Mouse (Mus musculus) monocyte, adult 2 months (primary cell): ENCODE data around the gene Endod1.

Source experiments
- DNase-seq, 2 experiments: peaks; one replicate each; pipeline ENCODE4 v3.0.0; 2022; ENCODE audit warnings: low spot score in 2 of 2, low read depth in 1 of 2

Gene Endod1

GRCm38 (mm10) chr9:14381353-14382055 lies at the start of gene Endod1:
Gene Endod1, minus strand, starts transcription at chr9:14381507.
- no peak for DNase-seq

DNA sequence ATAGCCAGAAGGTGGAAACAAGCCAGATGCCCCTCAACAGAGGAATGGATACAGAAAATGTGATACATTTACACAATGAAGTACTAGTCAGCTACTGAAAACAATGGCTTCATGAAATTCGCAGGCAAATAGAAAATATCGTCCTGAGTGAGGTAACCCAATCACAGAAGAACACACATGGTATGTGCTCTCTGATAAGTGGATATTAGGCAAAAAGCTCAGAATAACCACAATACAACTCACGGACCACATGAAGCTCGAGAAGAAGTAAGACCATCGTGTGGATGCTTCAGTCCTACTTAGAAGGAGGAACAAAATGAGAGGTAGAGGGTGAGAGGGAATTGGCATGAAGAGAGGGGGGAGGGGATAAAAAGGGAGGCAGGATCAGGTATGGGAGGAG lies 27.8 kb upstream of the Endod1 start:
- DNase-seq: no peak

DNA sequence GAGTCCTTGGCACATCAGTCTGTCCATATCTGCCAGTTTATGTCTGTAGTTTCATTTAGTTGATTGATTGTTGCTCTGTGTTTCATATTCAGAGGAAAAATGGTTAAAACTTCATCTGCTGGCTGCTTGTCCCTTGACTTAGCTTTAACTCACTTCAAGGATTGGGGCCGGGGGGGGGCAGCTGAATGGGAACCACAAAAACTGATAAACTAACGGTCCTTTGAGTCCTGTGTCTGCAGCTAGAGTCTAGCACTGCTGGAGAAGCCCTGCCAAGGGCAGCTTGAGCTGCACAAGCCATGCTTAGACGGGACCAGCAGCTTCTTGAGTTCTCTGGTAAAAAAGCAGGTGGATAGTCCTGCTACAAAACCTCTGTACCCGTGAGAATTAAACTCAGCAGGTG lies 26.7 kb upstream of the Endod1 start:
- DNase-seq: no peak

DNA sequence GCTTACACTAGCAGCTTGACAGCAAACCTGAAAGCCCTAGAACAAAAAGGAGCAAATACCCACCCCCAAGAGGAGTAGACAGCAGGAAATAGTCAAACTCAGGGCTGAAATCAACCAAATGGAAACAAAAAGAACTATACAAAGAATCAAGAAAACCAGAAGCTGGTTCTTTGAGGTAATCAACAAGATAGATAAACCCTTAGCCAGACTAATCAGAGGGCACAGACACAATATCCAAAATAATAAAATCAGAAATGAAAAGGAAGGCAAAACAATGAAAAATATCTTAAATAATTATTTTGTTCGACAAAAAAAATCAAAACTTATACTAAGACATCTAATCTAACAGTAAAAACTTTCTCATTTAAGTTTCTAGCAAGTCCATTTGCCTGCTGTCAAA lies 24.7 kb upstream of the Endod1 start:
- no peak for DNase-seq

DNA sequence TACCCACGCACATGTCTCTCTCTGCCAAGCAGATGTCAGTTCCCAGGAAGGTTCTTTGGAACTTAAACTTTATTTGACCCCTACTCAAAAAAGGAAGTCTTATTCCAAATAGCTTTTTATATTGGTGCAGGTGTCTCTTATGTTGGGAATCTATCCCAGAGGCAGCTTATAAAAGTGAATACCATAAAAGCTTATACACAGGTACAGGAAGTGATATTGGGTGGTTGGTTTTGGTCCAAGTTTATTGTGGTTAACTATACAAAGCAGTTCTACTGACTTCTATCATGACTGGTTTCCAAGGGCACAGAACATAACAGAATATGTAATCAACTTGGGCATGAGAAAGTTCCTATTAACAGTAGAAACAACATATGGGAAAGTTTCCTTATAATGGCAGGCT lies 20.8 kb upstream of the Endod1 start:
- no peak for DNase-seq

- no peak for DNase-seq
Measured at GRCm38 (mm10) chr9:14400392-14400791, 19.1 kb upstream of the Endod1 start.

DNA sequence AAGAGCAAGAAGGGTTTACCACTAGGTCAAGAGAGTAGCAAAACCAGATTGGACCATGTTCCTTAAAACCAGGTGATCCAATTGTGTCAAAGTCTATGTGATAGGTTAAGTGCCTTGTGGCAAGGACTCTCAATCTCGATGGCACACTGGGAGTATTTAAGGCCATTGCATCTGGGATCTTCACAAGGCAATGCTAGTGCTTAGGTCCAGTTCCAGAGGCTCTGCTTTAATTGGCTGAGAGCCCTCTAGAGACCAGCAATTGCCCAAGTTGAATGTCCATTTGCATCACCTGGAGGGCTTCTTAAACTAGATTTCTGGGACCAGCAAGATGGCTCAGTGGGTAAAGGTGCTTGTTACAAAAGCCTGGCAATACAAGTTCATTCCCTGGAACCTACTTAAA lies 17.6 kb upstream of the Endod1 start:
- DNase-seq: no peak

- DNase-seq: no peak
Measured at GRCm38 (mm10) chr9:14398084-14398483, 16.8 kb upstream of the Endod1 start.

- DNase-seq: no peak
Measured at GRCm38 (mm10) chr9:14397449-14397819, 16.1 kb upstream of the Endod1 start.

- no peak for DNase-seq
Measured at GRCm38 (mm10) chr9:14396819-14397448, 15.6 kb upstream of the Endod1 start.

DNA sequence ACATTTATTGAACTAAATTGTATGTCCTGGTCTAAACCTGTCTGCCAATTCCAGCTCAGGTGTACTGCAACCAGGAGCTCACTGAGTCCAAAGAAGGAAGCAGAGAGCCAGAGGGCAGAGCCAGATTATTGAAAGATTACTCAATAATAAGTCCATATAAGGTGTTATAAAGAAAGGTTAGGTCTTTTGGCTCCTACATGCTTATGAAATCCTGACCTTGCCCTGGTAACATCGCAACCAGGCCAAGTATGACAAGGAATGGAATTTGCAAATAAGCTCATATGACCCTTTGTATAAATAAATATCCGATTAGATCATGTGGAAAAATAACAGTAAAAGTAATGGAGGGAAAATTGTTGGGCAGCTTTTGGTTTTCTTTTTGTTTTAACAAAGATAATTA lies 14.8 kb upstream of the Endod1 start:
- DNase-seq: no peak

GRCm38 (mm10) chr9:14394956-14395561 lies 13.8 kb upstream of the Endod1 start:
- no peak for DNase-seq

GRCm38 (mm10) chr9:14391841-14392318 lies 10.6 kb upstream of the Endod1 start:
- no peak for DNase-seq

- DNase-seq: no peak
Measured at GRCm38 (mm10) chr9:14391286-14391685, 10.0 kb upstream of the Endod1 start.

- no peak for DNase-seq
Measured at GRCm38 (mm10) chr9:14390278-14390677, 9.0 kb upstream of the Endod1 start.

GRCm38 (mm10) chr9:14389050-14389621 lies 7.8 kb upstream of the Endod1 start:
- no peak for DNase-seq

- DNase-seq: no peak
Measured at GRCm38 (mm10) chr9:14388001-14388400, 6.7 kb upstream of the Endod1 start.

DNA sequence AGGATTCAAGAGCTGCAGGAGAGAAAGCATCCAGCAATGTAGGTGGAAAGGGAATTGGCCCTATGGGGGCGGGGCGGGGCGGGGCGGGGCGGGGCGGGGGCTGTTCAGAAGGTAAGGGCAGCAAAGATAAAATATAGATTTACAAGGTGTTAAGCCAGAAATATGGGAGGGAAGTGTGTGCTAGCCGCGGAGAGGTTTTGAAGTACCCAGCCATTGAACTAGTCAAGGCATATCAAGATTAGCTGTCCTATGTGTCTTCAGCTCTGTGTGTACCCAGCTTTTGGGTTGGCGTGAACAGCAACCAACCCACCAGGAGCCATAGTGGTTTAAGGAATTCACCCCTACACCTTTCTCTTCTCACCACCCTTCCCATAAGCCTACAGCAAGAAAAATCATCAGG lies 5.5 kb upstream of the Endod1 start:
- no peak for DNase-seq

DNA sequence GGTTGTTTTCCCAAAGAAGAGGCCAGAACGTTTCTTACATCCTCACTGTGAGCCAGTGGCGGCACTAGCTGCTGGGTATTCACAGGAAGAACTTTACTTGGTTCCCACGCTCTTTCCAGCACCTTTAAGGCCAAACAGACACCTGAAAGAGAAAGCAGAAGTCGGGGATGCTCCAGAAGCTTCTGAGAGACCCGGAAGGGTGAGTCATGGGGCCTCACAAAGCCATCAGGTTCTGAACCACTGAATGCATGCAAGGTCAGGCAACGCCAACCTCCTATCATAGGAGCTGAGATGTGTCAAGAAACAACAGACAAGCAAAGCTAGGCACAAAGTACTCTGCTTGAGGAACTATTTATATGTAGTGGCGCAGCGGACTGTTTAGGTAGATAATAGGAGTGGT lies 4.4 kb upstream of the Endod1 start:
- DNase-seq: no peak

DNA sequence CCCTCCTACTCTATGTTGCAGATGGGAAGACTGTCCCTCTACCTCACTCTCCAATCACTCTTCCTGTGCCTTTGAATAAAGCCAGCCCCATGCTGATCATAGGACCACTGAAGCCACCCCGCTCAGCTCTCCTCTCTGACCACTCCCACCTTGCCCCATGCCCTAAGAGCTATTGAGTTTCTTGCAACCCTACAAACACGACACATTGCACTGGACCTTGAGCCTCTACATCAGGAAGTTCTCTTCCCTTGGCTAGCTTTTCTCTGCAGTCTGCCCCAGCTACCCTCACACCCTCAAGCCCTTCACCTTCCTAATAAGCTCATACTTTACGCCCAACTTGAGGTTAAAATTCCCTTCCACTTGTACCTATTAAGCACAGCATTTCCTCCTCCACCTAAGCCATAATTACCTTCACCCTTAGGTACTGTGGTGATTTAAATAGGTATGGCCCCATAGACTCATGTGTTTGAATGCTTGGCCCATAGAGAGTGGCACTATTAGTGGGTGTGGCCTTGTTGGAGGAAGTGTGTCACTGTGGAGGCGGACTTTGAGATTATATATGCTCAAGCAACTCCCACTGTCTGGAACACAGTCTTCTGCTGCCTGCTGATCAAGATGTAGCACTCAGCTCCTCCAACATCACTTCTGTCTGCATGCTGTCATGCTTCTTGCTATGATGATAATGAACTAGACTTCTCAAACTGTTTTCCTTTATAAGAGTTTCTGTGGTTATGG lies 2.0 kb upstream of the Endod1 start:
- no peak for DNase-seq

DNA sequence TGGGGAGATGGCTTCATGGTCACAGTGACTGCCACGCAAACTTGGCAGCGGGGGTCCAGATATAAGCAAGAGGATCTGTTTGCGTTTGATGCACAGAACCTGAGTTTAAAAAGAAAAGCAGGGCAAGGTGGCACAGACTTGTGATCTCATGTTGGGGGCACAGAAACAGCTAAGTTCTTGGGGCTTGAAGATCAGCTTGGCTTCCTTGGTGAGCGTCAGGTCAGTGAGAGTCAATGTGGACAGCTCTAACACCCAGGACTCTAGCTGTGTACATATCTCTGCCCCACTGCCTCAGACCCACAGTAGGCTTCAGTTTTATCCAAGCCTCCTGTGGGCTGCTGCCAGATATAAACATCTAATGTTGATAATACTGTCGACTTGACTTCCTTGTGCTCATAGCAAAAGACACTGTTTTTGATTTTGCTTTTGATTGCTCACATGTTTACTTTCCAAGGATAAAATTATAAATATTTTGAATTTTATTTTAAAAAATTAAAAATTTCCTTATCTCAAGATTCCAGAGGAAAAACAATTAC lies 1.0 kb upstream of the Endod1 start:
- DNase-seq: no peak
